7 mouse cellular contexts compared by ENCODE assay signal in the genomic region with DNA sequence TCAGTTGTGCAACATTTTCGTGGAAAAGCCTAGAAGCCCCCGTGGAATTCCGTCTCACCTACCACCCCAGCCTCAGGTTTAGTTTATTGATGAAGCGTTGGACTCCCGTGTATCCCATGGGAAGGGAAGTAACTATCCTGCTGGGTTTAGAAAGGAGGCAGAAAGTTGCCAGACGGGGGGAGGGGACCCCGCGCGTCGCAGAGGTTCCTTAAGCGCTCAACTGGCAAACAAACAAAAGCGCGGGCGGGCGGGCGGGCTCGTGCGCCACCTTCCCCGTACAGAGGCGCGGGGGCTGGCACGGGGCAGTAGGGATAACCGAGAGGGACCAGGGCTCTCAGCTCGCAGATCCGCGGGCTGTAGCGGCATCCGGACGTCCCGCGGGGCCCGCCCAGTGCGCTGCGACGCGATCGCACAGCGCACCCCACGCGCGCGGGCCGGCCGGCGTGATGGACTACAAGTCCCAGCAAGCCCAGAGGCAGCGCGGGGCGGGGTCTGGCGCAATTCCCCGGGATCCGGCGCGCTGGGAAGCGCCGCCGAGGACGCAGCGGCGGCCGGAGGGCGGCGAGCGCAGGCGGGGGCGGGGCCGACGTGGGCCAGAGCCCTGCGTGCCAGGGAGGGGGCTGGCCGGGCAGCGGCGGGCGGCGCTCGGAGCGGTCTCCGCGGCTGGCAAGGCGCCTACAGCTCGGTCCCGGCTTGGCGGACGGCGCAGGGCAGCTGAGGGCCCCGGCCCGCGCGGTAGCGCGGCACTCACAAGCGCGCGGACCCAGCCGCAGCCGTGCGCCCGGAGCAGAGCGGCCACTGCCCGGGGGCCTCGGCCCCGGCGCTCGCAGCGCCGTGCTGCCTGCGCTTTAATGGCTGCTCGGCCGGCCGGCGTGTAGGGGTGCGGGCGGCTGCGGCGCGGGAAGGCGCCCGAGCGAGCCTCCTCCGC. TPM values are rescaled to one million over a fixed set of nuclear protein-coding genes. Genes with fewer than 3 reads are reported as not detected.
A peak's percentile ranks its signal among the peaks of the same experiment; 100 is the strongest.
DNase-seq lines count a peak whose midpoint lies in the region; ATAC-seq and TF ChIP-seq lines count a peak whose summit lies in the region.

TSS of gene Agap1 (plus strand) at position 611 of the 928 bp plus-strand sequence.

- 0 out of 2 replicates have a peak, but pooled peaks cover 10% of the 10 kb centered on the region for H3K9me3 ChIP-seq in heart, embryonic 13.5 days
- 0 out of 2 replicates have a peak, but pooled peaks cover 2% of the 10 kb centered on the region for H3K9me3 ChIP-seq in liver, embryonic 11.5 days (ENCODE audit: control insufficient read depth, low read length)
- H3K9me3 ChIP-seq in stomach, embryonic 14.5 days (ENCODE audit: control insufficient read depth, low read depth, low read length) = peaks cover 4% of the 10 kb centered on the region; the same call in 1 of the 2 replicates

- H3K9ac ChIP-seq in heart, embryonic 13.5 days = peak within 1 kb of the TSS; percentile 96
- peak within 1 kb of the TSS; percentile 68 for H3K9ac ChIP-seq in liver, embryonic 11.5 days (ENCODE audit: low read depth, low read length)
- peak within 1 kb of the TSS; percentile 87 for H3K9ac ChIP-seq in stomach, embryonic 14.5 days (replicated peaks; ENCODE audit: low read depth, low read length)

- WGBS in heart, embryonic 13.5 days = under 1% methylated on average over 75 of the region's 118 CpGs
- WGBS in liver, embryonic 11.5 days = under 1% methylated on average over 110 of the region's 118 CpGs
- WGBS in stomach, embryonic 14.5 days = under 1% methylated on average over 72 of the region's 118 CpGs

- peak within 1 kb of the TSS; percentile 40 for H3ac ChIP-seq in myocyte (ENCODE audit: control insufficient read depth, insufficient read length)

- H3K4me2 ChIP-seq in heart, embryonic 13.5 days = peak within 1 kb of the TSS; percentile 98
- peak within 1 kb of the TSS; percentile 94 for H3K4me2 ChIP-seq in liver, embryonic 11.5 days
- H3K4me2 ChIP-seq in myocyte (ENCODE audit: low read depth) = peak within 1 kb of the TSS; percentile 85
- peak within 1 kb of the TSS; percentile 97 for H3K4me2 ChIP-seq in stomach, embryonic 14.5 days (replicated peaks; ENCODE audit: low read depth, low read length)

- peaks cover 31% of the 10 kb centered on the region for H3K4me1 ChIP-seq in heart, embryonic 13.5 days
- peaks cover 8% of the 10 kb centered on the region; the same call in 1 of the 2 replicates for H3K4me1 ChIP-seq in liver, embryonic 11.5 days (replicated peaks; ENCODE audit: control insufficient read depth, insufficient read depth, low read length)
- H3K4me1 ChIP-seq in stomach, embryonic 14.5 days (ENCODE audit: control insufficient read depth, insufficient read depth, low read length) = peaks cover 15% of the 10 kb centered on the region; the same call in 1 of the 2 replicates

- peak; percentile 56 for DNase-seq in c-Kit-positive CD71-negative TER-119-negative erythroid progenitor cells, embryonic 14.5 days (ENCODE audit: low read depth)
- peak; percentile 55 for DNase-seq in fibroblast of lung, adult 2 months (ENCODE audit: low read depth)
- DNase-seq in kidney, postnatal 10 days = peak; percentile 98
- peak; percentile 87 for DNase-seq in liver, embryonic 11.5 days (ENCODE audit: low spot score)

- H3K27me3 ChIP-seq in heart, embryonic 13.5 days (replicated peaks) = no peaks in the 10 kb centered on the region
- peaks cover 31% of the 10 kb centered on the region for H3K27me3 ChIP-seq in liver, embryonic 11.5 days (replicated peaks; ENCODE audit: control insufficient read depth, insufficient read depth, low read length)
- no peaks in the 10 kb centered on the region for H3K27me3 ChIP-seq in myocyte (ENCODE audit: control insufficient read depth, insufficient read depth, insufficient read length)
- H3K27me3 ChIP-seq in stomach, embryonic 14.5 days (ENCODE audit: control insufficient read depth, insufficient read depth, low read length) = no peaks in the 10 kb centered on the region

- peak; percentile 83 for ATAC-seq in heart, embryonic 13.5 days (ENCODE audit: extremely low read depth, insufficient number of reproducible peaks, low FRiP score, low TSS enrichment)
- peak; percentile 89 for ATAC-seq in liver, embryonic 11.5 days (replicated peaks; ENCODE audit: low FRiP score)
- ATAC-seq in stomach, embryonic 14.5 days (ENCODE audit: insufficient number of reproducible peaks, insufficient read depth, low FRiP score, low read depth) = peak; percentile 93

- peak; percentile 84 for TF ChIP-seq POLR2A in myocyte (IDR thresholded peaks at IDR 0.05; ENCODE audit: insufficient read length, low read depth)

- peak within 1 kb of the TSS; percentile 87 for H3K27ac ChIP-seq in heart, embryonic 13.5 days (replicated peaks)
- H3K27ac ChIP-seq in liver, embryonic 11.5 days (ENCODE audit: low read depth, low read length) = peak within 1 kb of the TSS; percentile 64
- H3K27ac ChIP-seq in stomach, embryonic 14.5 days (ENCODE audit: low read length) = peak within 1 kb of the TSS; percentile 86

- peaks cover 34% of the 10 kb centered on the region for H3K79me2 ChIP-seq in myocyte (ENCODE audit: control insufficient read depth, insufficient read depth)

- H3K36me3 ChIP-seq in heart, embryonic 13.5 days = peaks cover 11% of the 10 kb centered on the region; the same call in 1 of the 2 replicates
- H3K36me3 ChIP-seq in liver, embryonic 11.5 days (ENCODE audit: control insufficient read depth, insufficient read depth, low read length) = peaks cover 3% of the 10 kb centered on the region; the same call in 1 of the 2 replicates
- no peaks in the 10 kb centered on the region for H3K36me3 ChIP-seq in myocyte (ENCODE audit: control insufficient read depth, insufficient read depth)
- no peaks in the 10 kb centered on the region for H3K36me3 ChIP-seq in stomach, embryonic 14.5 days (ENCODE audit: control insufficient read depth, insufficient read depth, low read length)

- peak within 1 kb of the TSS; percentile 89 for H3K4me3 ChIP-seq in heart, embryonic 13.5 days
- H3K4me3 ChIP-seq in liver, embryonic 11.5 days (ENCODE audit: low read depth, low read length) = peak within 1 kb of the TSS; percentile 77
- peak within 1 kb of the TSS; percentile 80 for H3K4me3 ChIP-seq in myocyte
- H3K4me3 ChIP-seq in stomach, embryonic 14.5 days (ENCODE audit: low read depth, low read length) = peak within 1 kb of the TSS; percentile 77

TF ChIP-seq in myocyte, 11 proteins besides CTCF, POLR2A, EP300 and RAD21:
- TF ChIP-seq MYOG (IDR thresholded peaks at IDR 0.05; ENCODE audit: control insufficient read depth in 1 of 3, insufficient read depth in 1 of 3, insufficient read length in 2 of 3, low read depth in 2 of 3) (peak in 2 of 3 experiments; percentile 31 to 41), TCF12 (IDR thresholded peaks at IDR 0.05; ENCODE audit: insufficient read depth, poor library complexity, severe bottlenecking) (no peak), SRF (IDR thresholded peaks at IDR 0.05; ENCODE audit: control insufficient read depth, insufficient read length, low read depth) (peak; percentile 19), POLR2AphosphoS2 (IDR thresholded peaks at IDR 0.05; ENCODE audit: insufficient read length, low read depth) (peak; percentile 82), MYOD1 (IDR thresholded peaks at IDR 0.05; ENCODE audit: control insufficient read depth in 1 of 3, insufficient read length in 2 of 3, low read depth in 2 of 3) (peak in 2 of 3 experiments; percentile 42 to 54)

RNA-seq across cellular contexts. Expression of gene Agap1, which starts in this region (rescaled TPM):
- 7.1 TPM in 2 replicates for polyA plus RNA-seq in heart, embryonic 13.5 days (2015; fragmentation: Nextera tagmentation; extraction: Ambion mirVana)
- 4.6 and 5.4 TPM in 2 replicates for polyA plus RNA-seq in liver, embryonic 11.5 days (2014; fragmentation: Nextera tagmentation; extraction: Ambion mirVana)
- 48.9 TPM for polyA plus RNA-seq in myocyte (2012; fragmentation: generic; extraction: Trizol)
- 17.6 and 20.0 TPM in 2 replicates for polyA plus RNA-seq in stomach, embryonic 14.5 days (2014; fragmentation: Nextera tagmentation; extraction: Ambion mirVana)

Comparison
In these comparisons a context has a peak if more than half of its experiments do, and no peak if none do; other contexts are left out.
1. Peak in every context shown above with its lines: DNase-seq, ATAC-seq, H3K4me3 ChIP-seq and H3K27ac ChIP-seq.